Mouse (Mus musculus): ENCODE data around the gene Cer1.
A peak's percentile ranks its signal among the peaks of the same experiment; 100 is the strongest.

Cer1 gene

DNA sequence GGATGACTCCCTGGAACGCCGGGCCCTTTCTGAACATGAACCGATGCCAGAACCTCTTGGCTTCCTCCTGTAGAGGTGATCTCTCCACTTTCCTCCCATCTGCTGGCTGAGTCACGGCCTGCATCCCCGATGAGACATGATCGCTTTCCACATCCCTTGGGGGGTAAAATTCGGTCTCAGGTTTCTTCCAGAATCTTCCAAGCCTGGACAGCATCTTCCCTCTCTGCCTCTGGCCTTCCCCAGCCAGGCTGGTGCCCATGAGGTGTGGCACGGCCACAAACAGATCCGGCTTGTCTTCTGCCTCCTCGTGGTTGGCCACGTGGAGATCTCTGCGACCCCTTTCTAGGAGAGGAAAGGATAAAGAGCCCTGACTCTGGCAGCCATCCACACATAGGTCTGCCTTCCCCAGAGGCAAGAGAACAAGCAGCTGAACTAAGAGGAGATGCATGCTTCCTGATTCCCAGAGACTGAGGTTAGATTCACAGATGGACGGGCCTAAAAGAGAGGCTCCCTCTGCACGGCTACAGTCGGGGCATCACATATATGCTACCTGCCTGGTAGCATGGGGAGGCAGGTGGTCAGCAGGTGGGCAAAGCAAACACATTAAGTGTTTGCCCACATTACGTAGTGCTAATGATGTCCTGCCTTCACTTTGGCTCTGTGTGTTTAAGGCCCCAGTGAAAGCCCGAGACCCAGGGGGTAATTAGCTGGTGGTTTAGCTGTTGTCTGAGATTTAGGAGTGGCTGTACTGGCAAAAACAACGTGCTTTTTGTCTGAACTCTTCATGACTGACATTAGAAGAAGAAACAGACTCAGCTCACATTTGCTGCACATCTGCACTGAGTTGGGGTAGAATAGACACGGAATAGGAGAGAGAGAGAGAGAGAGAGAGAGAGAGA lies at the start of gene Cer1:
Gene Cer1 (minus strand): TSS at position 513 of the 899 bp plus-strand sequence.
- DNase-seq (ENCODE audit: low read depth), result no peak

DNA sequence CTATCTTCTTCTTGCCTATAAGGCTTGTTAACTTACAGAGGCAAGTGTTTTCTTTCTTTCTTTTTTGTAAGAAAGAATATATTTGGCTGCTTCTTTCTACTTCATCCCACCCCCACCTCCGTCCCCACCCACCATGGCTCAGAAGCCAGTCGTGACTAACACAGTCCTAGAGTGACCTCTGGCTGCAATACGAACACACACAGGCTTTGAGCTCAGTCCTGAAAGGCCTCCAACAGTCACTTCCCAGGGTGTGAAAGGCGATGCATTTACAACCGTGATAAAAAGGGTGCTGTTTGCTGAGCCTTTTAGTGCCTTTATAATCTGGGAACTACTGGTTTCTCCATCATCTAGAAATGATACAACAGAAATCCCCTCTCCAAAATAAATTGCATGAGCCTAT lies 49.4 kb upstream of the Cer1 start:
- no peak for DNase-seq (ENCODE audit: low read depth)

DNA sequence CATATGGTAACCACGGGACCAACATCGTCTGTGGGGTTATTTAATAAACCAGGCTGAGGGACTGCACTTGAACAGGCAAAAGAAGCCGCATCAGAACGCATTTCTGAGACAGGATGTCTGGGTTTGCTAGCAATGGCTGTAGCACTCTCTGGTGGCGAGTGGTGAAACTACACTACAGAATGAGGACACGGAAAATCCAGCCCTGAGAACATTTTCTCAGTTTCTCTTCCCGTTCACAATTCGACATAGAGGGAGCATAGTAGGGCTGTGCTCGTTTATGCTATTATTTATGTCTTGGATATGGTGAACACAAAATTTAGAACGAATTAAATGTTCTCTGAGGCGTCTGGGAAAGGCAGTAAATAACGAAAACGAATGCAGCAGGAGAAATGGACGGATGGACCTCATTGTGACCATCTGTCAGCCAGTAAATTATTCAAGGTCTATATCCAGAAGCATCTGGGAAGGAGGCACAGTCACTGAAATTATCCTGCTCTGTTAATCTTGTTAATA lies 48.8 kb upstream of the Cer1 start:
- DNase-seq (ENCODE audit: low read depth), result peak; percentile 16

DNA sequence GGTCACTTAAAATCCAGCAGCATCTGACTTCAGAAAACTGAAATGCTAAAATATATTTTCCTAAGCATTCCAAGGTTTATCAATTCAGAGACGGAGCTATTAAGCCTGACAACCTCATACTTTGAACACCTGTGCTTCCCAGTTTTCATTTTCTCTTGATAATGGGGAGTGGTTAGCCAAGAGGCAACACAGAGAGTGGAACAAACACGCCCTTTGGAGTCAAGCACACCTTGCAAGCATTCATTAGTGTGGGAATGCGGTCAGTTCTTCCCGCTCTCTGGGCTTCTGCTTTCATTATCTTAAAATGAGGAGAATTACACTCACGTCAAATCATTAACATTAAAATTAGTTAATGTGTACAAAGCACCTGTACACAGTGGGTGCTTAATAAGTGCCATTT lies 45.1 kb upstream of the Cer1 start:
- no peak for DNase-seq (ENCODE audit: low read depth)

DNA sequence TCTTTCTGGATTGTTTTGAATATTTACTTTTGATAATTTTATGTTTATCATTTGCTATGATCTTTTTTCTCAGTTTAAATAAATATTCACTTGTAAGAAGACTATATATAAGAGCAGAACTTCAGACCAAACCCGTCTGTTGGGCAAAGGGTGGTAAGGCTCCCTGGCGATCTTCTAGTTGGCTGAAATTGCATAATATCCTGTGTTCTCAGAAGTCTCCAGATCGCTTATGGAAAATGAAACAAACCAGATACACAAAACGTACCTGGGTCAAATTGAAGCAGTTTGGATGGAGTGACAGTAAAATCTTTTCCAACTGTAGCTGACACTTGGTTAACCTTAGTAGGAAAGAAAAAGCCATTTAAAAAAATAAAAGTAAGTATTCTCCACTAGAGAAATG lies 37.0 kb upstream of the Cer1 start:
- DNase-seq (ENCODE audit: low read depth), result no peak

DNA sequence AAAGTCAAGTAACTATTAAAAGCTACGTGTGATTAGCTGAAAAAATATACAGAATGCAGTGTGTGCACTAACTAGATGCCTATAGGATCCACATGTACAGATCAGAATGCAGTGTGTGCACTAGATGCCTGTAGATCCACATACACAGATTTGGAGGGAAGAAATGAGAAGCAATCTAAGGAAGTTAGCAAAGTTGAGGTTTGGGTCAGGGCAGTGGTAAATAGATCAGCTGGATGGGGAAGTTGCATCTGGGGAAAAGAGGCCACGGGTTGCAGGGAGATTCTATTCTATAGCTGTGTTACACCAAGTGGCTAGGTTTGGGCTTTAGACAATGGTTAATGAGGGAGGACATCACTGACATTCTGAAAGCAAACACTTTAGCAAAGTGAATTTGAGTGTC lies 33.7 kb upstream of the Cer1 start:
- no peak for DNase-seq (ENCODE audit: low read depth)

DNA sequence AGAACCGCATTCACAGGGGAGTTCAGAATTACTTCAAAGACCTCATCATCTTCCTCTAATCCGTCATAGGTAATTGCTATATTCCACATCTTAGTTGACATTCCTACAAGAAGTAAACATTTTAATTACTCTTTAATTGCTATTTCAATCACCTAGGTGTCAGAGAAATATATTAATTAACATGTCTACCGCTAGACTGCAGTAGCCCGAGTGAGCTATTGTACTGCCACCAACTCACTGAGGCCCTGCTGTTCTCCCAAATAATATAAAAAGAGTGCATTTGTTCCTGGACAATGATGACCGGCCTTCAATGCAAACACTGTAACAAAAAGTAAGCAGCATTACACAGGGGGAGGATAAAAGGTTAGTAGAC lies 31.7 kb upstream of the Cer1 start:
- DNase-seq (ENCODE audit: low read depth), result no peak

DNA sequence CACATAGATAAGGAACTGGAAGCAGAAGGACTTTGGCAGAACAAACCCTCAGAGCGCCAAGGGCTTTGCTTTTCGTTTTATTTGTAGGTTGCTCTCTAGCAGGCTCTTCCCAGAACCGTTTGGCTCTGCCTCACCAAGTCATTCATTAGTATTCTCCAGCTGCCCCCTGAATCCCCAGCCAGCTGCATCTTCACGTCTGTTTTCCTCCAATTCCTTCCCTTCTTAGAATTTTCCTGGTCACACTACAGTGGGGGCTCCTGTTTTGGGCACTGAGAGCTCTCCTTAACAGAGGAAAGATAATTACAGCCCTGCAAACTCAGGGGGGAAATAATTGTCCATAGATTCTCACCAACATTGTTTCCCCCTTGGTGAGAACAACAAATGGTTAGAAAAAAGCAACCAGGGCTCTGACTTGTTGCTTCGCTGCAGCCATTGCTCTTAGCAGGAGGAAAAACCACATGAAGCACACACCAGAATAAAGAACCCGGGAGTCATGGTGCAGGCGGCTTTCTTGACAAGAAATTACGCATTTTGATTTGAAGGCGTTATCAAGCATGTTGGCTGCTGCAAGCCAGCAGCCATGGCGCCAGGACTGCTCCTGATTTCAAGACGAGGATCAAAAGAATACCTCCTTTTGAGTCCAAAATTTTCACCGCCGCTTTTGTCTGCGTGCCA lies 31.2 kb upstream of the Cer1 start:
- DNase-seq (ENCODE audit: low read depth), result no peak

DNA sequence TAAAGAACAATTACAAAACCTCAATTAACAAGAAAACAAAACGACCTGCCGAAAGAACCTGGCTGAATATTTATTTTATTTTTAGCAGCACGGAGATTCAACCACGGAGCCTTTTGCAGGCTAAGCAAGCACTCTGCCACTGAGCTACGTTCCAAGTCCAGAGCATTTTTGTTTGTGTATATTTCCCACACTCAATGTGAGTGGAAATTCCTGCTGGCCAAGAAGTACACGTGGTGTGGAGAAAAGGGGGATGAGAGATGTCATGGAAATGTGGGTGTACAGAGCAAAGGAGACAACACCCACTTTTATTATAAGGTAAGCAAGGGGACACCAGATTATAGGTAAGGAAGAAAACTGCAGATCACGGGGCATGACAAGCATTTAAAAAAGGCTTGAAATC lies 30.6 kb upstream of the Cer1 start:
- no peak for DNase-seq (ENCODE audit: low read depth)

DNA sequence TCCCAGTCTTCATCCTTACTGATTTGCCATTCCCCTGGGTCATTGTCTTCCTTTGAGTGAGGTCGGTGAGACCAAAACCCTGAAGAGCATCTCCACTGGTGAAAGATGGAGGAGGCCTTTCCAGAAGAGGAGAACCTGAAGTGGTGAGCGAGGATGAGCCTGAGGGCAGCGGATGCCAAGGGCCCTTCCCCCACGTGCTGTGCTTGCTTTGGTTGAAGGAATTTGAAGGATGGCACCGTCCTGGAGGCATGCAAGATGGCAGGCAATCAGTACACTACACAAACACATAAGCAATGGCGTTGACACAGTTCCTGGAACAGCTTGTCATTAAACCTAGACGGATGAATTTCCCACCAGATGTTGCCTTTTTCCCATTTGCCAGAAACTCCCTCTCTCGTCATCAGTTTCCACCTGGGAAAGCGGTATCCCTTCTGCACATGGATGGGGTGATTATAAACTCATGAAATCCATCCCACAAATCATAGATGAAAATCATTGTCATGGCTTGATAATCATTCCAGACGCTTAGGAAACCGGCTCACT lies 29.7 kb upstream of the Cer1 start:
- DNase-seq (ENCODE audit: low read depth), result no peak

DNA sequence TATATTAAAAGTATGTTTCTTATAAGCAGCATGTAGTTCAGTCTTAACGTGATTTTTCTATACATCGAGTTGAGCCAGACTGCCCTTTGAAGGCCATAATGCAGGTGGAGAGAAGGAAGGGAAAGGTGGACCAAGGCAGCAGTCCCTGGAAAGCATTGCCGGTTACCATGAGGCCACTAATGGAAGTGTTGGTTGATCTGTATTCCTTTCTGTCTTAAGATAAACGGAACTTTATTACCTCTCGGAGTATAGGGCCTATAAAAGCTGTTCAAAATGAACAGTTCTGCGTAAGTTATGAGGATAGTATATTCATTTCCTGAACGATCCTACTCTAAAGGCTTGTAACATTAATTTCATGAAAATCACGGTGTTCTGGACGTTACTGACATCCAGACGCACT lies 10.3 kb upstream of the Cer1 start:
- no peak for DNase-seq (ENCODE audit: low read depth)

DNA sequence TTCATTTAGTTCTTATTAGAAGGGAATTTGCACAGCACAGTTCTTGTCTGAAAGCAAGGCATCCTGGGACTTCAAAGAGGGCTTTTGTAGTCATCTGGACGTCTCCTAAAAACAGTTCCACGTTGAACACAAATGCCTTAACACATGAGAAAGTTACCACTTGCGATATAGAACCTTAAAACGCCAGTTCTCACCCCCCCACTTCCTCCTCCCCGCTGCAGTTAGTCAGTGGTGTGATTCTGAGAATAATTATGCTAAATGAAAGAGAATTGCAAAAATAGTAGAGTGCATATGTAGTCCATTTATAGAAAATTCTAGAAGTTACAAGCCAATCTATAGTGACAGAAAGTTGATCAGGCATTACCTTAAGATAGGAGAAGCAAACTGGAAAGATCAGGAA lies 7.3 kb upstream of the Cer1 start:
- DNase-seq (ENCODE audit: low read depth), result no peak

DNA sequence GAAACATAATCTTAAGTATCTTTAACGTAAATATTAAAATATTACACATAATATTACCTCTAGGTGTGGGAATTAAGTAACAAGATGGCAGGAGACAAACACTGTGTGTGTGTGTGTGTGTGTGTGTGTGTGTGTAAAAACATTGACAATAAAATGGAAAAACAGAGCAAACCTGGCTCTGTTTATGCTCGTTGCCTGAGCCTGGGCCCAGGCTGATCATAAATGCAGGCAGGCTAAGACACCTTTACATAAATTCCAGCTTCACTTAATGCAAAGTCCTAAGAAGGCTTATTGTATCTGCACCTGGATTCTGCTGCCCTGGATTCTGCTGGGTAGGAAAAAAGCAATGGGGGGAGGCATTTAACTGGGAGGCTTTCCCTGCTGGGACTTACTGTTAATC lies 6.6 kb upstream of the Cer1 start:
- no peak for DNase-seq (ENCODE audit: low read depth)

DNA sequence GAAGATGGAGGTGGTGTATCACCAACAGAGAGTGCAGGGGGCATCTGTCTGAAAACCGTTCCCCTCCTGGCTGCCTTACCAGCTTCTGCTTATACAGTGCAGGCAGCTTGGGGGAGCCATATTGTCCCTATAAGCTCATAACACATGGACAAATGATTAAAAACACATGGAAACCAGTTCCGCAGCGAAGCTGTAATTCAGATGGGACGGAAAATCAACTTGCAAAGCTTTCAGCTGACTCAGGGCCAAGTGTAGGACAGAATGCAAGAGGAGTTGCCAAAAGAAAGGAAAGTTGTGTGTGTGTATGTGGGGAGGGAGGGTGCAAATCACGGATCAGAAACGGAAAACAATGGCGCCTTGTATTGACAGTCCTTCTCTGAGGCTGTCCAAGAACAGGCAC lies 6.1 kb upstream of the Cer1 start:
- DNase-seq (ENCODE audit: low read depth), result no peak

DNA sequence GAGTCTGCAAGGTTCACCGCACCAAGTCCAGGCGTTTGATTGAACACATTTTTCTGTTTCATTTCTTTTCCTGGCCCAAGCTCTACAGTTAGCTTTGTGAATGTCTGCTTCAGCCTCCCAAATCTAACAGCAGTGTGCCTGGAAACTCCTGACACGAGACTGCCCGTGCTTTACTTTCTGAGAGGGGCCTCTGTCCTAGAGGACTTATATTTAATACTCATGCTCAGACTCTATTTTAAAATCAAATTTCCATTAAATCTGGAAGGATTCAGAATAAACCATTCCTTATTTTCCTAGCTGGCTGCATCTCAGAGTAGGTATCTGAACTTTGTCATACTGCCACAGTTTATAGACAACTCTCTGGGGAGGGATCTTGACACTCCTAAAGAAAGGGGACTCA lies 5.6 kb upstream of the Cer1 start:
- DNase-seq (ENCODE audit: low read depth), result no peak

DNA sequence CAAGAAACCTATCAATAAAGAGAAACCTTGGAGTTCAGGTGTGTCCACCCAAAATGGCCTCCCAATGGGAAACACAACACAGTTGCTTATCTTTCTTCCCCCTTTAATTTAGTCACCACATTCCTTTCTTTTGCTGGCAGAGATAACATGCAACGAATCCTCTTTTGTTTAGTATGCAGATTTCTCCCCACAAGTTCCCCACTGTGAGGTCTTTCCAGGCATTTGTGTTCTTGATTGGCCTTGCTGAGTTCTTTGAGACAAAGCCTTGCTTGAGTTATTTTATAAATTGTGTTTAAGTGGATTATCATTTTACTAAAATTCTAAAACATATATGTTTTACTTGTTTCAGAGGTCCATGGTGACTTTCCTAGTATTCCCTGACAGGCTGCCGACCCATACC lies 1.2 kb upstream of the Cer1 start:
- no peak for DNase-seq (ENCODE audit: low read depth)

DNA sequence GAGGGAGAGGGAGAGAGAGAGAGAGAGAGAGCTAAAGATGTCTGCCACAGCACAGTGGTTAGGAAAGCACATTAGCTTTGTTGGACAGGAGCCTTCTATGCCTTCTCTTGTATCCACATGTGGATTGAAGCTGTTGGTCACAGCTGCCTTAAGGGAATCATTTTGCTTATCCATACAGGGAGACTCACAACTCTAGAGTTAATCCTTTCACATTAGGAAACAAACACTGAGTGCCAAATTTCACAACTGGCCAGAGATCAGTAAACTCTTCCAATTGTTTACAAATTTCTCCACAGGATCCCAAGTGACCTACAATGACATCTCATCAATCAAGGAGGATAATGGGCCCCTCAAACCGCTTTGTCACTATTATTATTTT lies 576 bp upstream of the Cer1 start:
- DNase-seq (ENCODE audit: low read depth), result no peak

DNA sequence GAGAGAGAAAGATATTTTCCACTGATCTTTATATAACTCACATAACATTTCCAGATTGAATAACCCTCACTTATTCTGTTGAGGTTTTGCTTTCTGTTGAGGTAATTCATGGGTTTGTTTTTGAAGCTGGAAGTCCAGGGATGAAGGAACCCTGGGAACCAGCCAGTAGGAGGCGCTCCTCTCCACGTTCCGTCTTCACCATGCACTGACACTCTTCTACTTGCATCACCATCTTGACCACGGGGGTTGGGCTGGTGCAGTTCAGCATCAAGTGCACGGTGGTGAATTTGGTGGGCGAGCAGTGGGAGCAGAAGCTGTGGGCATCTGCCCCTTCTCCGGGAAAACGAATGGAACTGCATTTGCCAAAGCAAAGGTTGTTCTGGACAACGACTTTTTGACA lies 2.4 kb downstream of the Cer1 start:
- no peak for DNase-seq (ENCODE audit: low read depth)

DNA sequence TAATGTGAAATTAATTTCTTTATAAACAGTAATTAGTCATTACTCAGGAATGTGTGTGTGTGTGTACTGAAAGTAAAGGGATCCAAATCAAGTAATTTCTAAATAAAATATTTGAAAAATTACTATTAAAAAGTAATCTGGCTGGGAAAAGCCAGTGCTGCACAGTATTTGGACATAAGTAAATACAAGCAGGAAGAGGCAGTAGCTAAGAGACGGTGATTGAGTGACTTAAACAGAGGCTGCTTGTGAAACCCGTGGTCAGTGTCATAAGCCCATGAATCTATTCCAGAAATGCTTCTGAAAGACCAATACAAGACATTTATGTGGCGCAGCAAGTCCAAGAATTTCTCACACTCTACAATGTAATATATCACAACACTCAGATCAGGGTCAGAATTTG lies 3.6 kb downstream of the Cer1 start:
- no peak for DNase-seq (ENCODE audit: low read depth)

DNA sequence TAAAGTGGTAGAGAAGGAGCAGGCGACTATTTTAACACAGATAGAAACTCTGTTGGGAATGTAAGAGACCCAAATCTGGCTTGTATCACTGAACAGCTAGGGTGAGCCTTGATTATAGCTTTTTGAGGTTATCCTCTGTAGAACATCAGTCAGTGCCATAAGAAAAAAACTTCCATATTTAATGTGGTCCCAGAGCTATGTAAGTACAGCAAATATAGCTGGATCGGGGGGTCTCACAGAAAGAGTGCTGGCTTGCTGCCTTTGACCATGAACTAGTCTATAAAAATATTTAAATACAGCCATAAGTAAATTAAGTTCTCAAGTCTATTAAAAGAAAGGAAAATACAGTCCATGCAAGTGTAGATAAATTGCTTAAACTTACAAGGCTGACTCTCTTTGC lies 4.7 kb downstream of the Cer1 start:
- DNase-seq (ENCODE audit: low read depth), result no peak

DNA sequence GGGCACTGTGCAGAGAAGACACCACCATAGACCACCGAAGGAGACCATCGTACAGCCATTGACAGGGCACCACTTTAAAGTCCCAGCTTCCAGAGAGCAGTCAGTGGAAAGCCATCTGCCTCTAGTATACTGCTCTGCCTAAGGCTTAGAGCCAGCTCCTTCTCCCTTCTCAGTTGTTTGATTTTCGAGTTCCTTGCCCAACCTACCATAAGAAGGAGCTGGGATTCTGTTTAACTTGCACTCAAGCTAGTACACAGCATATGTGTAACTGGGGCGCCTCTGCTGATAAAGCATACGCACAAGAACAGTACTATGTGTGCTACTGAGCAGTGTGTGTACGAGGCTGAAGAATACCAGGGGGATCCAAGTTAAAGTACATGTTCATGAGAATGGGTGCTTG lies 5.8 kb downstream of the Cer1 start:
- no peak for DNase-seq (ENCODE audit: low read depth)

DNA sequence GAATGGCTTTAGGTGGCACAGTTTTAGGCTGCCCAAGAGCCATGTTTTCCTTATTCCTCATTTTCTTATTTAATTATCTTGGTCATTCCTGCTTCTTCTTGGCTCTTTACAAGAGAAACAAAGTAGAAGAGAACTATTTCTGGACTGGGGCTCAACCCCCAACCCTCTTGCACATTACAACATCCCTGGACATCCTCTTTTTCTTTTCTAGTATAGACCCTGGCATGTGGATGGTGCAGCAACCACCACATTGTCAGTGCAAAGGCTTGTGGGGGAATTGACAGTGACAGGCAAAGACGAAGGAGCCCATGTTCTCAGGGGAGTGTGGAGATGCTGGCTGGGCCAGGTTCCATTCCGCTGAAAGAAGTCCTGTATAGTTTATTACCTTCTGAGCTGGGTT lies 8.3 kb downstream of the Cer1 start:
- DNase-seq (ENCODE audit: low read depth), result no peak

DNA sequence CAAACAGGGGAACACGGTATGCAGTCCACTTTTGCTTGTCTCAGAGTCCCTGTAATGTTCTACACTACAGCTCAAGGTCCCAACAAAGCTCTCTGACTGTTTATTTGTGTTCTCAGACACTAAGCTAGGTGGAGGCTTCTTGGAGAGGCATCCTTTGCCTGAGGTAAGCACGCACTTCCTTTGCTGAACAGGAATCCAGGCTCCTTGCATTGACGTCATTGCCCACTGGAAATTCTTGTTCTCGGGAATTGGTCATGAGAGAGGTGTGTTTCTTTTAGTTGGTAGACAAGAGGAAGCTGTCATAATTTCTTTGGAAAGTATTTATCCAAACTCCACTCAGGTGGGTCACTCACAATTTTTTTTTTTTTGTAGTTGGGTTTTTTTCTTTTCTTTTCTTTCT lies 9.4 kb downstream of the Cer1 start:
- no peak for DNase-seq (ENCODE audit: low read depth)

Measured in c-Kit-positive CD71-positive TER-119-negative erythroid progenitor cells, embryonic 14.5 days (primary cell).